Mouse (Mus musculus) heart, embryonic 13.5 days (tissue): ENCODE measurements at regions not wholly inside any gene's neighbourhood (a gene's known extent, or its start where the extent isn't known, plus 50 kb on each side); places are given as distances from the start of the nearest gene placed in this dataset.

Source experiments
- ATAC-seq: fragments of 200-750 bp; cut with Nextera tagmentation; 2 replicates; pipeline ENCODE4 v1.8.0; 2017; ENCODE audit warnings: moderate TSS enrichment; ENCODE audit not compliant: insufficient number of reproducible peaks, low FRiP score, low TSS enrichment; ENCODE audit errors: extremely low read depth
- H3K27ac ChIP-seq: fragments of 300-500 bp; sonication (generic); replicated peaks from 2 replicates; pipeline ENCODE4 v1.5.1; 2015; ENCODE audit warnings: moderate library complexity, mild to moderate bottlenecking, inconsistent platforms
- H3K27me3 ChIP-seq: fragments of 300-500 bp; sonication (generic); replicated peaks from 2 replicates; pipeline ENCODE4 v1.6.1; 2015; ENCODE audit warnings: mild to moderate bottlenecking, inconsistent platforms
- H3K36me3 ChIP-seq: fragments of 300-500 bp; sonication (generic); 2 replicates; pipeline ENCODE4 v1.6.1; 2015; ENCODE audit warnings: mild to moderate bottlenecking, inconsistent platforms
- H3K4me1 ChIP-seq: fragments of 300-500 bp; sonication (generic); 2 replicates; pipeline ENCODE4 v1.6.1; 2015; ENCODE audit warnings: inconsistent platforms
- H3K4me2 ChIP-seq: fragments of 300-500 bp; sonication (generic); 2 replicates; pipeline ENCODE4 v1.6.1; 2015; ENCODE audit warnings: inconsistent platforms, mild to moderate bottlenecking, moderate library complexity
- H3K4me3 ChIP-seq: fragments of 300-500 bp; sonication (generic); 2 replicates; pipeline ENCODE4 v1.5.1; 2015; ENCODE audit warnings: moderate library complexity, mild to moderate bottlenecking, inconsistent platforms
- H3K9ac ChIP-seq: fragments of 300-500 bp; sonication (generic); 2 replicates; pipeline ENCODE4 v1.6.1; 2015; ENCODE audit warnings: inconsistent platforms, mild to moderate bottlenecking, moderate library complexity
- H3K9me3 ChIP-seq: fragments of 300-500 bp; sonication (generic); 2 replicates; pipeline ENCODE4 v1.6.1; 2016; ENCODE audit warnings: inconsistent platforms
- WGBS: fragments of 180-500 bp; shearing (Covaris S2); methylation state at CpG from one replicate; pipeline ENCODE4 v1.1.7; 2015; ENCODE audit warnings: mixed read lengths; 5-methylcytosine and 5-hydroxymethylcytosine counted together

DNA sequence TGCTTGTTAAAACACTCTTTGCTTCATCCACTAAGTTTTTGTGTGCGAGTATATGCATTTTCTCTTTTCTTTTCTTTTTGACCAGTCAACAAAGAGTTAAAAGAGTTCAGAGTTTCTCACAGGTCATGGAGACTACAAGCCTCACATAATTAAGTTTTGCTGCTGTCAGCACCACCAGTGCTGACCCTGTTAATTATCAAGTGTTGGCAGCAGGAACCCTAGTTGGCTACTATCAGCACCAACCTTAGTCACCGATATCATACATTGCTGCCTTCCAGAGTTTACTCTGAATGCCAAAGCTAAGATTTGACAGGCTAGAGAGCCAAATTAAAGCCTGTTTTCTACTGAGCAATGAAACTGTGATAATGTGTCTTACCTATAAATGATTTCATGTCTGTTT lies 491.8 kb upstream of the Cntnap2 start:
- no peak for ATAC-seq
- H3K27ac ChIP-seq: peak overlapping the region; percentile 58
- WGBS: 43% methylated on average over 2 of the region's 2 CpGs

DNA sequence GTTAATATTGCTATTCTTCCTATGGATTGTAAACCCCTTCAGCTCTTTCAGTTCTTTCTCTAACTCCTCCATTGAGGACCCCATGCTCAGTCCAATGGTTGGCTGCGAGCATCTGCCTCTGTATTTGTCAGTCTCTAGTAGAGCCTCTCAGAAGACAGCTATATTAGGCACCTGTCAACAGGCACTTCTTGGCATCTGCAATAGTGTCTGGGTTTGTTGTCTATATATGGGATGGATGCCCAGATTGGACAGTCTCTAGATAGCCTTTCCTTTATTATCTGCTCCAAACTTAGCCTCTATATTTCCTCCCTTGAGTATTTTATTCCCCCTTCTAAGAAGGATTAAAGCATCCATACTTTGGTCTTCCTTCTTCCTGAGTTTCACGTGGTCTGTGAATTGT lies 490.2 kb upstream of the Cntnap2 start:
- H3K4me3 ChIP-seq: no peak overlapping the region
- H3K9me3 ChIP-seq: no peaks in the 10 kb centered on the region
- no peaks in the 10 kb centered on the region for H3K27me3 ChIP-seq
- 48% methylated on average over 2 of the region's 2 CpGs for WGBS
- H3K36me3 ChIP-seq: no peaks in the 10 kb centered on the region
- ATAC-seq: no peak
- peak overlapping the region; percentile 48; the same call in 1 of the 2 replicates for H3K27ac ChIP-seq
- no peak overlapping the region for H3K4me2 ChIP-seq
- H3K4me1 ChIP-seq: peaks cover 20% of the 10 kb centered on the region
- H3K9ac ChIP-seq: no peak overlapping the region

More for the DNA sequence above, 491.8 kb upstream of the Cntnap2 start:
- no peak overlapping the region for H3K4me3 ChIP-seq
- H3K4me2 ChIP-seq: no peak overlapping the region
- H3K9ac ChIP-seq: no peak overlapping the region
- H3K9me3 ChIP-seq: no peaks in the 10 kb centered on the region
- peaks cover 20% of the 10 kb centered on the region for H3K4me1 ChIP-seq
- no peaks in the 10 kb centered on the region for H3K27me3 ChIP-seq
- no peaks in the 10 kb centered on the region for H3K36me3 ChIP-seq

- Histone ChIP-seq H3K4me3 (no peak overlapping the region), H3K9me3 (no peaks in the 10 kb centered on the region), H3K27me3 (no peaks in the 10 kb centered on the region), H3K27ac (no peak overlapping the region), H3K9ac (no peak overlapping the region), H3K4me1 (no peaks in the 10 kb centered on the region), H3K4me2 (no peak overlapping the region), H3K36me3 (no peaks in the 10 kb centered on the region)
- no peak for ATAC-seq
- WGBS: 88% methylated on average over 1 of the region's 1 CpGs
These were observed 469.0 kb upstream of the Cntnap2 start for GRCm38 (mm10) chr6:44590141-44590540.
